Mouse (Mus musculus) limb, embryonic 13.5 days (tissue): Measurements from ENCODE around the gene Opalin. TPM values are rescaled to one million over a fixed set of nuclear protein-coding genes. Genes with fewer than 3 reads are reported as not detected.

ENCODE experiments used
- ATAC-seq: fragments of 200-750 bp; cut with Nextera tagmentation; 2 replicates; pipeline ENCODE4 v1.8.0; 2017; ENCODE audit warnings: low read depth, moderate number of reproducible peaks, moderate TSS enrichment; ENCODE audit not compliant: low FRiP score
- H3K27ac ChIP-seq: fragments of 300-500 bp; sonication (generic); 2 replicates; pipeline ENCODE4 v1.5.1; 2015; ENCODE audit warnings: inconsistent platforms, mild to moderate bottlenecking, moderate library complexity
- H3K27me3 ChIP-seq: fragments of 300-500 bp; sonication (generic); 2 replicates; pipeline ENCODE4 v1.6.1; 2015; ENCODE audit warnings: mild to moderate bottlenecking, inconsistent platforms
- H3K36me3 ChIP-seq: fragments of 300-500 bp; sonication (generic); 2 replicates; pipeline ENCODE4 v1.6.1; 2015; ENCODE audit warnings: inconsistent platforms, mild to moderate bottlenecking, moderate library complexity
- H3K4me1 ChIP-seq: fragments of 300-500 bp; sonication (generic); 2 replicates; pipeline ENCODE4 v1.6.1; 2015; ENCODE audit warnings: inconsistent platforms
- H3K4me2 ChIP-seq: fragments of 300-500 bp; sonication (generic); replicated peaks from 2 replicates; pipeline ENCODE4 v1.6.1; 2015; ENCODE audit warnings: inconsistent platforms, mild to moderate bottlenecking, moderate library complexity
- H3K4me3 ChIP-seq: fragments of 300-500 bp; sonication (generic); 2 replicates; pipeline ENCODE4 v1.5.1; 2015; ENCODE audit warnings: moderate library complexity, mild to moderate bottlenecking, inconsistent platforms
- H3K9ac ChIP-seq: fragments of 300-500 bp; sonication (generic); 2 replicates; pipeline ENCODE4 v1.6.1; 2015; ENCODE audit warnings: mild to moderate bottlenecking, inconsistent platforms
- H3K9me3 ChIP-seq: fragments of 300-500 bp; sonication (generic); 2 replicates; pipeline ENCODE4 v1.6.1; 2016; ENCODE audit warnings: inconsistent platforms
- WGBS: fragments of 180-500 bp; shearing (Covaris S2); methylation state at CpG from one replicate; pipeline ENCODE4 v1.1.7; 2015; 5-methylcytosine and 5-hydroxymethylcytosine counted together
- polyA plus RNA-seq: library from polyadenylated mRNA; unstranded; fragments of >200 nt; fragmentation: Nextera tagmentation; extraction: Ambion mirVana; gene quantifications from 2 replicates; pipeline ENCODE4 v1.2.1, GENCODE M21; 2015

The Opalin gene
- polyA plus RNA-seq, 1 experiment from 2014 or later, result not detected

DNA sequence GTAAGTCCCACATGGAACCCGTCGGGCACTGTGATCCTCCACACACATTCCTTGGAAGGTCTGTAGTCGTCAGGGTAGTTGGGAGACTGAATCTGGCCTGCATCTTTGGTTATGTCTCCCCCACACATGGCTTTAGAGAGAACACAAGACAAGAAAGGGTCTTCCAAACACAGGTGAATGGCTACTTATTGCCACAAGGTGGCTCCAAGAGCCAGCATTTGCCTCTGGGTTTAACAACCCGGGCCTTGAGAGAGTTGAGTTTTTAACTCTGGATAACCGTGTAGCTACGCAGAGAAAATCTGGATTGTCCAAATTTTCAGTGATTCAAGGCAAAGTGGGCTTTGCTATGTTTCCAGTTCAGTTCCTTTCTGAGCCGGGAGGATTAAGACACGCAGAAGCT lies 28.0 kb upstream of the Opalin start:
- no peak overlapping the region for H3K27ac ChIP-seq

GRCm38 (mm10) chr19:41101390-41101789 lies 24.5 kb upstream of the Opalin start:
- H3K27me3 ChIP-seq, result no peaks in the 10 kb centered on the region; the same call in 1 of the 2 replicates
- H3K4me1 ChIP-seq, result no peaks in the 10 kb centered on the region
- no peak for ATAC-seq
- H3K9ac ChIP-seq, result no peak overlapping the region
- no peak overlapping the region for H3K4me3 ChIP-seq
- no peaks in the 10 kb centered on the region for H3K9me3 ChIP-seq
- WGBS, result 85% methylated on average over 8 of the region's 8 CpGs
- no peaks in the 10 kb centered on the region for H3K36me3 ChIP-seq
- H3K27ac ChIP-seq, result no peak overlapping the region
- H3K4me2 ChIP-seq, result no peak overlapping the region

More for the DNA sequence above, 28.0 kb upstream of the Opalin start:
- no peak overlapping the region for H3K4me2 ChIP-seq
- no peaks in the 10 kb centered on the region for H3K36me3 ChIP-seq
- H3K27me3 ChIP-seq, result no peaks in the 10 kb centered on the region; the same call in 1 of the 2 replicates
- 0 out of 2 replicates have a peak, but pooled peaks have one; percentile 25 for ATAC-seq
- peaks cover 16% of the 10 kb centered on the region for H3K4me1 ChIP-seq
- no peak overlapping the region for H3K9ac ChIP-seq
- no peak overlapping the region for H3K4me3 ChIP-seq
- no peaks in the 10 kb centered on the region for H3K9me3 ChIP-seq
- WGBS, result 44% methylated on average over 8 of the region's 8 CpGs

GRCm38 (mm10) chr19:41100863-41101262 lies 23.9 kb upstream of the Opalin start:
- Histone ChIP-seq H3K36me3 (no peaks in the 10 kb centered on the region), H3K9ac (no peak overlapping the region), H3K4me2 (no peak overlapping the region), H3K9me3 (no peaks in the 10 kb centered on the region), H3K4me1 (no peaks in the 10 kb centered on the region), H3K4me3 (no peak overlapping the region), H3K27me3 (no peaks in the 10 kb centered on the region), H3K27ac (no peak overlapping the region)
- 93% methylated on average over 7 of the region's 7 CpGs for WGBS
- ATAC-seq, result no peak

GRCm38 (mm10) chr19:41097038-41097437 lies 20.1 kb upstream of the Opalin start:
- Histone ChIP-seq H3K4me3 (no peak overlapping the region), H3K4me2 (no peak overlapping the region), H3K9ac (no peak overlapping the region), H3K9me3 (no peaks in the 10 kb centered on the region), H3K4me1 (no peaks in the 10 kb centered on the region), H3K36me3 (no peaks in the 10 kb centered on the region), H3K27ac (no peak overlapping the region), H3K27me3 (no peaks in the 10 kb centered on the region)
- no peak for ATAC-seq
- 71% methylated on average over 4 of the region's 4 CpGs for WGBS

- H3K27ac ChIP-seq, result no peak overlapping the region
- no peak overlapping the region for H3K4me3 ChIP-seq
- no peaks in the 10 kb centered on the region for H3K36me3 ChIP-seq
- H3K27me3 ChIP-seq, result peaks cover 25% of the 10 kb centered on the region
- H3K9me3 ChIP-seq, result no peaks in the 10 kb centered on the region
- H3K9ac ChIP-seq, result no peak overlapping the region
- no peak for ATAC-seq
- WGBS, result 84% methylated on average over 2 of the region's 2 CpGs
- H3K4me2 ChIP-seq, result no peak overlapping the region
- H3K4me1 ChIP-seq, result 0 out of 2 replicates have a peak, but pooled peaks cover 3% of the 10 kb centered on the region
These were observed 15.0 kb upstream of the Opalin start for GRCm38 (mm10) chr19:41091901-41092300.

DNA sequence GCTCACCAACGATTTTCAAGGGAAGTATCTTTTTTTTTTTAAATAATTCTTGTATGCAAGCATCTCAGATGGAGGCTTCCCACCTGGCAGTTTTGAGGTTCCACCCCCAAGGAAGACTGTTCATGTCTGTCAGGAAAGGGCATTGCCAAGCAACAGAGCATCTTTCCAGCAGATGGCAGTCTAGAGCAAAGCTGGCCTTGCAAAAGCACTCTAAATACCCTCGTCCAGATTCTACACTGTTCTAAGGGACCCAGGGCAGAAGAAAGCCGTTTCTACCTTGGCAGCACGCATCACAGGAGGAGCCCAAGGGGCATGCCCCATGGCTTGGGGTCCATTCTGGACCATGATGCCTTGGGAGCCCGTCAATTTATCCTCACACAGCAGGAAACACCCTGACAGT lies 12.9 kb upstream of the Opalin start:
- Histone ChIP-seq H3K9ac (no peak overlapping the region), H3K27ac (no peak overlapping the region), H3K4me3 (no peak overlapping the region), H3K27me3 (peaks cover 25% of the 10 kb centered on the region), H3K9me3 (no peaks in the 10 kb centered on the region), H3K4me1 (0 out of 2 replicates have a peak, but pooled peaks cover 3% of the 10 kb centered on the region), H3K4me2 (no peak overlapping the region), H3K36me3 (no peaks in the 10 kb centered on the region)
- no peak for ATAC-seq
- 13% methylated on average over 5 of the region's 5 CpGs for WGBS

- WGBS, result 45% methylated on average over 18 of the region's 18 CpGs
- Histone ChIP-seq H3K9me3 (no peaks in the 10 kb centered on the region), H3K27ac (no peak overlapping the region), H3K36me3 (no peaks in the 10 kb centered on the region), H3K4me2 (peak overlapping the region; percentile 38), H3K4me3 (no peak overlapping the region), H3K4me1 (0 out of 2 replicates have a peak, but pooled peaks cover 3% of the 10 kb centered on the region), H3K9ac (no peak overlapping the region), H3K27me3 (peaks cover 25% of the 10 kb centered on the region)
- no peak for ATAC-seq
These were observed 11.6 kb upstream of the Opalin start for GRCm38 (mm10) chr19:41088491-41088890.

DNA sequence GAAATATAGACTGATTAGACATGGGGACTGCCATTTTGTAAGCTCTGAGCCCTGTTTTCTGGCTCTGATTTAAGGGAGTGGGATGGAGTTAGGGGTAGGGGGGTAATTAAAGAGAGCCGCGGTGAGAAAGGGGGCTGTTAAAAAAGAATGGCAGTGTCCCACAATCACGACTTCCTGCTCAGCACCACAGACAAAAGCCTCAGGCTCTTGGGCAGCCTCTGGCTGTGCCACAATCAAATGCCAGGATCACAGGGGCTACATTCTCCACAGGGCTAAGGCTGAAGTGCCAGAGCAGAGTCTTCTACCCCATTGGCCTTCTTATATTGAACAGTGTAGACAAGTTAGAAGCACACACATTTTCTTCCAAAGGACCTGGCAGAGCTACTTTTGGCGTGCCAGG lies 11.0 kb upstream of the Opalin start:
- 31% methylated on average over 4 of the region's 4 CpGs for WGBS
- Histone ChIP-seq H3K36me3 (no peaks in the 10 kb centered on the region), H3K9ac (no peak overlapping the region), H3K9me3 (no peaks in the 10 kb centered on the region), H3K27me3 (peaks cover 25% of the 10 kb centered on the region), H3K4me1 (0 out of 2 replicates have a peak, but pooled peaks cover 3% of the 10 kb centered on the region), H3K27ac (no peak overlapping the region), H3K4me2 (0 out of 2 replicates have a peak overlapping the region, but pooled peaks have one; percentile 38), H3K4me3 (no peak overlapping the region)
- ATAC-seq, result no peak

- no peak overlapping the region for H3K4me3 ChIP-seq
- WGBS, result 8% methylated on average over 2 of the region's 2 CpGs
- H3K9me3 ChIP-seq, result no peaks in the 10 kb centered on the region
- no peaks in the 10 kb centered on the region for H3K36me3 ChIP-seq
- H3K4me2 ChIP-seq, result no peak overlapping the region
- ATAC-seq, result 0 out of 2 replicates have a peak, but pooled peaks have one; percentile 43
- H3K27ac ChIP-seq, result no peak overlapping the region
- H3K27me3 ChIP-seq, result peaks cover 25% of the 10 kb centered on the region
- 0 out of 2 replicates have a peak, but pooled peaks cover 3% of the 10 kb centered on the region for H3K4me1 ChIP-seq
- no peak overlapping the region for H3K9ac ChIP-seq
These were observed 9.8 kb upstream of the Opalin start for GRCm38 (mm10) chr19:41086700-41087099.

DNA sequence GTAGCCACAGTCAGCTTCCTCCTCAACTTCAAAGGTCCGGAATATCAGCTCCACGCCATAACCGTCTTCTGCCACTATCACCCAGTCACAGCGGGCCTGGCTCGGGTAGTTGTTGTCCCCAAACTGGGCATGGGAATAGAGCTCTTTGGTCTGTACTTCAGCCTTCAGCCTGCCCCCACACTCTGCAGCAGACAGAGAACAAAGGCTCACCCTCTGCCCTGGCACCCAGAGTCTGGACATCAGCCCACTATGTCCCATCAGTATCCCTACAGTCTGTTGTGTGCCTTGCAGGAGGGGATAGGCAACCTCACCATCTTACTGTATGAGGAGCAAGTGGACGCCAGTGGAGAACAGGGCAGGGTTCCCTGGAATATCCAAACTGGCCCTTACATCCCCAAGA lies 9.4 kb upstream of the Opalin start:
- no peak overlapping the region for H3K4me2 ChIP-seq
- H3K27ac ChIP-seq, result no peak overlapping the region
- H3K9ac ChIP-seq, result no peak overlapping the region
- no peaks in the 10 kb centered on the region for H3K36me3 ChIP-seq
- 0 out of 2 replicates have a peak, but pooled peaks cover 3% of the 10 kb centered on the region for H3K4me1 ChIP-seq
- H3K4me3 ChIP-seq, result no peak overlapping the region
- no peaks in the 10 kb centered on the region for H3K9me3 ChIP-seq
- no peak for ATAC-seq
- peaks cover 25% of the 10 kb centered on the region for H3K27me3 ChIP-seq
- WGBS, result 90% methylated on average over 6 of the region's 6 CpGs

DNA sequence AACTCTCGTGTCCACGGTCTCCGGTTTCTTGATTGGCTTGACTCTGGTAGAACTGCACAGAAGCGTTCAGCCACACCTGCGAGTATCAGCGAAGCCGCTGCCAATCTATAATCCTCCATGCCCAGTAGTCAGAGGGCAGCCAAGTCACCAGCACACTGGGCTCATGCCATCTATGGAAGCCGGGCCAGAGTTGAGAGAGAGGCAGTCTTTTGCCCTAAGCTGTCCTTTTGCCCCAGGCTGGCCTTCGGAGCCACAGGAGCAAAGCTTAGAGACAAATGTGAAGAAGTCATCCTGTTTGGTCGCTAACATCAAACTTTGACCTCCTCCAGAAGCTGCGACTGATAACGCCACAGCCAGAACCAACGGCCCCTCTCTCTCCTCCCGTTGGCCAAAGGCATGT lies 6.7 kb upstream of the Opalin start:
- H3K4me2 ChIP-seq, result no peak overlapping the region
- no peak for ATAC-seq

GRCm38 (mm10) chr19:41081589-41081988 lies 4.7 kb upstream of the Opalin start:
- H3K4me3 ChIP-seq, result no peak overlapping the region
- no peak overlapping the region for H3K27ac ChIP-seq
- no peaks in the 10 kb centered on the region for H3K9me3 ChIP-seq
- H3K9ac ChIP-seq, result no peak overlapping the region
- no peaks in the 10 kb centered on the region for H3K36me3 ChIP-seq
- H3K27me3 ChIP-seq, result no peaks in the 10 kb centered on the region
- ATAC-seq, result 0 out of 2 replicates have a peak, but pooled peaks have one; percentile 28
- H3K4me1 ChIP-seq, result no peaks in the 10 kb centered on the region
- no peak overlapping the region for H3K4me2 ChIP-seq
- WGBS, result 73% methylated on average over 3 of the region's 3 CpGs

More for the DNA sequence above, 6.7 kb upstream of the Opalin start:
- Histone ChIP-seq H3K9ac (no peak overlapping the region), H3K27ac (no peak overlapping the region), H3K27me3 (peaks cover 15% of the 10 kb centered on the region), H3K36me3 (no peaks in the 10 kb centered on the region), H3K4me1 (0 out of 2 replicates have a peak, but pooled peaks cover 3% of the 10 kb centered on the region), H3K4me3 (no peak overlapping the region), H3K9me3 (no peaks in the 10 kb centered on the region)
- 90% methylated on average over 14 of the region's 14 CpGs for WGBS
